Mouse (Mus musculus) ES-Bruce4 (cell line): ENCODE measurements around the gene Dmc1.

Experiments
- CTCF ChIP-seq: IDR thresholded peaks from one replicate; pipeline ENCODE4 v1.8.1; 2011; ENCODE audit warnings: low read depth, low read length
- EP300 ChIP-seq: IDR thresholded peaks from 2 replicates; pipeline ENCODE4 v1.6.1; 2011; ENCODE audit warnings: low read depth, low read length; ENCODE audit not compliant: insufficient read depth
- POLR2A ChIP-seq: IDR thresholded peaks from one replicate; pipeline ENCODE4 v1.8.1; 2011; ENCODE audit warnings: low read length; ENCODE audit not compliant: insufficient read depth

DNA sequence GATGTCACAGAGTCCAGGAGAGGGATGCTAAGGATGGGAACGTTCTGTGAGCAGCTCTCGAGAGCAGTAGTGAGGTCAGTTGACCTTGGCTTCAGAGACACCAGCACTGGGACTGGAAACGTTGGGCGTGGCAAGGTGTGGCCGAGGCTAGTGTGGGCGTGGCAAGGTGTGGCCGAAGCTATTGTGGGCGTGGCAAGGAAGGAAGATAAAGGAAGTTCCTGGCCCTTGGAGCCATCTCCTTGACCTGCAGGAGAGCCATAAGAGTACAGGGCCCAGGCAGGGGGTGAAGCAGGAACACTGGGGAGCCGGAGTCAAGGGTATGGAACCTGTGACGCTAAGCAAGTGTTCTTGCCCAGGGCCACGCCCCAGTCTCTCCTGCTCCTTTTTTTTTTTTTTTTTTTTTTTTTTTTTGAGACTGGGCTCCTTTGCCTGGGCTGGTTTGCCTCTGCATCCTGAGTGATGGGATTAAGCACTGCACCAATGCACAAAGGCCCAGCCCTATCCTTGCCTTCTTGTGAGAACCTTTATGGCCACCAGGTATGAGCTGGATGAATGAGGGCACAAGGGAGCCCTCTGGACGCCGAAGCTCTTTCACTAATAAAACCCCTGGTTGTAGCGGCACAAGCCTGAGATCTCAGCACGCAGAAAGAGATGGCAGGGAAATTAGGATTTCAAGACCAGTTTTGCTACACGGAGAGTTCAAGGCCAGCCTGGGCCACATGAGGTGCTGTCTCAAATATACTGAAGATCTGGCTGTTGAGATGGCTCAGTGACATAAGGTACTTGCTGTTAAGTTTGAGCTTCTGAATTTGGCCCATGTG, 85.3 kb downstream of the Dmc1 start:
- TF ChIP-seq CTCF (no peak), EP300 (peak; percentile 98), POLR2A (peak; percentile 19)
